Mouse (Mus musculus) stomach, postnatal 0 days (tissue): Measurements from ENCODE around the gene Dnajb13. TPM values are rescaled to one million over a fixed set of nuclear protein-coding genes. Genes with fewer than 3 reads are reported as not detected.

Experiments
- ATAC-seq: fragments of 200-750 bp; cut with Nextera tagmentation; 2 replicates; pipeline ENCODE4 v1.8.0; 2017; ENCODE audit not compliant: low FRiP score, low TSS enrichment
- DNase-seq: peaks from one replicate; pipeline ENCODE4 v3.0.0-alpha.2; 2016; ENCODE audit warnings: low spot score
- H3K27ac ChIP-seq: fragments of 300-500 bp; sonication (generic); replicated peaks from 2 replicates; pipeline ENCODE4 v1.5.1; 2014; ENCODE audit warnings: mild to moderate bottlenecking, control low read depth
- H3K27me3 ChIP-seq: fragments of 300-500 bp; sonication (generic); 2 replicates; pipeline ENCODE4 v1.6.1; 2014; ENCODE audit warnings: low read length; ENCODE audit not compliant: control insufficient read depth, insufficient read depth
- H3K36me3 ChIP-seq: fragments of 300-500 bp; sonication (generic); 2 replicates; pipeline ENCODE4 v1.6.1; 2014; ENCODE audit warnings: low read length, mixed read lengths; ENCODE audit not compliant: control insufficient read depth, insufficient read depth
- H3K4me1 ChIP-seq: fragments of 300-500 bp; sonication (generic); replicated peaks from 2 replicates; pipeline ENCODE4 v1.6.1; 2014; ENCODE audit warnings: antibody characterized with exemption; ENCODE audit not compliant: control insufficient read depth, insufficient read depth
- H3K4me2 ChIP-seq: fragments of 300-500 bp; sonication (generic); replicated peaks from 2 replicates; pipeline ENCODE4 v1.6.1; 2014; ENCODE audit warnings: low read depth, mild to moderate bottlenecking, control low read depth, moderate library complexity
- H3K4me3 ChIP-seq: fragments of 300-500 bp; sonication (generic); 2 replicates; pipeline ENCODE4 v1.5.1; 2014; ENCODE audit warnings: low read depth, low read length, control low read depth
- H3K9ac ChIP-seq: fragments of 300-500 bp; sonication (generic); 2 replicates; pipeline ENCODE4 v1.6.1; 2014; ENCODE audit warnings: mild to moderate bottlenecking, low read length, control low read depth, mixed read lengths
- H3K9me3 ChIP-seq: fragments of 300-500 bp; sonication (generic); 2 replicates; pipeline ENCODE4 v1.6.1; 2016; ENCODE audit warnings: low read length; ENCODE audit not compliant: control insufficient read depth
- CTCF ChIP-seq: IDR thresholded peaks from 2 replicates; pipeline ENCODE4 v1.5.1; 2016; ENCODE audit warnings: antibody characterized with exemption, low read depth, mild to moderate bottlenecking, moderate library complexity
- EP300 ChIP-seq: optimal IDR thresholded peaks from 2 replicates; pipeline ENCODE3; 2016; ENCODE audit warnings: antibody characterized with exemption
- WGBS: fragments of 180-500 bp; shearing (Covaris S2); extraction: QIAGEN DNeasy Blood & Tissue Kit; methylation state at CpG from one replicate; pipeline ENCODE4 v1.1.7; 2014; 5-methylcytosine and 5-hydroxymethylcytosine counted together
- polyA plus RNA-seq: library from polyadenylated mRNA; unstranded; fragments of >200 nt; fragmentation: Nextera tagmentation; extraction: Ambion mirVana; gene quantifications from 2 replicates; pipeline ENCODE4 v1.2.1, GENCODE M21; 2015

The Dnajb13 gene
- polyA plus RNA-seq, 1 experiment from 2014 or later: 0.45 TPM

GRCm38 (mm10) chr7:100536804-100537518 lies 22.2 kb upstream of the Dnajb13 start, which contains the start of gene Coa4:
Gene Coa4 (plus strand): TSS chr7:100537071.
- Histone ChIP-seq H3K36me3 (peaks cover 7% of the 10 kb centered on the region), H3K4me2 (peak within 1 kb of the TSS; percentile 65), H3K9me3 (no peaks in the 10 kb centered on the region), H3K9ac (peak within 1 kb of the TSS; percentile 80), H3K4me1 (peaks cover 3% of the 10 kb centered on the region; the same call in 1 of the 2 replicates), H3K27me3 (no peaks in the 10 kb centered on the region), H3K4me3 (peak within 1 kb of the TSS; percentile 70), H3K27ac (peak within 1 kb of the TSS; percentile 91)
- ATAC-seq (peak; percentile 99), DNase-seq (peak; percentile 97)
- TF ChIP-seq CTCF: peak; percentile 41
- no peak for TF ChIP-seq EP300
- under 1% methylated on average over 33 of the region's 33 CpGs for WGBS

DNA sequence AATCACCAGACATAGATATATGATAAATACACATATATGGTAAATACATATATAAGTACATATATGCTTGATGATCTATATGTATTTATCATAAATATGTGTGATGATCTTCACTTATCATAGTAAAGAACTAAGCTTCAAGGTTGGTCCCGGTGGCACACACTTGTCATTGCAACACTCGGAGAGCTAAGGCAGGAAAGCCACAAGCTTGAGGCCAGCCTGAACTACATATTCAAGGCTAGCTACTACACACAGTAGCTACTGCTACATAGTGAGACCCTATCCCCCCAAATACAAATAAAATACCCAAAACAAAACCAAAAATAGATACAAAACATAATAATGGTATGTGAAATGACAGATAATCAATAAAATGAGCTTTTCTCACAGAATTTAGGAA lies 21.1 kb upstream of the Dnajb13 start:
- 74% methylated on average over 2 of the region's 2 CpGs for WGBS
- Histone ChIP-seq H3K9me3 (no peaks in the 10 kb centered on the region), H3K36me3 (peaks cover 7% of the 10 kb centered on the region), H3K4me2 (no peak overlapping the region), H3K27me3 (no peaks in the 10 kb centered on the region), H3K4me3 (no peak overlapping the region), H3K4me1 (peaks cover 3% of the 10 kb centered on the region; the same call in 1 of the 2 replicates), H3K9ac (no peak overlapping the region), H3K27ac (no peak overlapping the region)
- DNase-seq (no peak), ATAC-seq (no peak)
- TF ChIP-seq EP300 (no peak), CTCF (no peak)

- TF ChIP-seq CTCF (no peak), EP300 (no peak)
- H3K36me3 ChIP-seq: peaks cover 2% of the 10 kb centered on the region
- 77% methylated on average over 3 of the region's 3 CpGs for WGBS
- H3K4me3 ChIP-seq: no peak overlapping the region
- no peak overlapping the region for H3K27ac ChIP-seq
- no peaks in the 10 kb centered on the region for H3K9me3 ChIP-seq
- H3K4me1 ChIP-seq: peaks cover 3% of the 10 kb centered on the region; the same call in 1 of the 2 replicates
- no peaks in the 10 kb centered on the region for H3K27me3 ChIP-seq
- no peak overlapping the region for H3K4me2 ChIP-seq
- no peak for DNase-seq
- H3K9ac ChIP-seq: no peak overlapping the region
- no peak for ATAC-seq
Measured at GRCm38 (mm10) chr7:100534216-100534615, 19.5 kb upstream of the Dnajb13 start.

- ATAC-seq (no peak), DNase-seq (no peak)
- 0 out of 2 replicates have a peak overlapping the region, but pooled peaks have one; percentile 18 for H3K27ac ChIP-seq
- no peaks in the 10 kb centered on the region for H3K36me3 ChIP-seq
- no peak overlapping the region for H3K4me2 ChIP-seq
- TF ChIP-seq CTCF: no peak
- no peak for TF ChIP-seq EP300
- H3K9ac ChIP-seq: no peak overlapping the region
- H3K4me1 ChIP-seq: peaks cover 3% of the 10 kb centered on the region; the same call in 1 of the 2 replicates
- no peak overlapping the region for H3K4me3 ChIP-seq
- H3K27me3 ChIP-seq: no peaks in the 10 kb centered on the region
- 23% methylated on average over 2 of the region's 2 CpGs for WGBS
- no peaks in the 10 kb centered on the region for H3K9me3 ChIP-seq
Measured at GRCm38 (mm10) chr7:100533503-100533902, 18.7 kb upstream of the Dnajb13 start.

- Histone ChIP-seq H3K27me3 (no peaks in the 10 kb centered on the region), H3K9me3 (no peaks in the 10 kb centered on the region), H3K27ac (no peak overlapping the region), H3K4me3 (no peak overlapping the region), H3K36me3 (no peaks in the 10 kb centered on the region), H3K4me2 (no peak overlapping the region), H3K4me1 (no peaks in the 10 kb centered on the region), H3K9ac (no peak overlapping the region)
- 90% methylated on average over 5 of the region's 5 CpGs for WGBS
- DNase-seq: no peak
- ATAC-seq: no peak
- no peak for TF ChIP-seq EP300
- no peak for TF ChIP-seq CTCF
Measured at GRCm38 (mm10) chr7:100530766-100531165, 16.0 kb upstream of the Dnajb13 start.

GRCm38 (mm10) chr7:100524669-100525068 lies 9.9 kb upstream of the Dnajb13 start:
- TF ChIP-seq CTCF (no peak), EP300 (no peak)
- ATAC-seq: no peak
- no peak overlapping the region for H3K4me2 ChIP-seq

More at GRCm38 (mm10) chr7:100524669-100525068, 9.9 kb upstream of the Dnajb13 start:
- H3K4me3 ChIP-seq: no peak overlapping the region
- no peak overlapping the region for H3K27ac ChIP-seq
- no peak for DNase-seq
- no peaks in the 10 kb centered on the region for H3K27me3 ChIP-seq
- 45% methylated on average over 8 of the region's 8 CpGs for WGBS
- no peak overlapping the region for H3K9ac ChIP-seq
- no peaks in the 10 kb centered on the region for H3K36me3 ChIP-seq
- H3K9me3 ChIP-seq: no peaks in the 10 kb centered on the region
- no peaks in the 10 kb centered on the region for H3K4me1 ChIP-seq
